Comparison of ENCODE assay signal across 9 mouse cellular contexts in genomic region chr14:54072283-54072912, GRCm38 (mm10).
DNase-seq lines count a peak whose midpoint lies in the region; ATAC-seq lines count a peak whose summit lies in the region.
"Had no signal": no experiment of that assay in that cellular context is flagged by ENCODE, and none has a peak within 500 bp of the region (broad histone marks: within the 10 kb centered on the region; RNA-seq: fewer than 3 reads in every experiment).

No protein-coding gene starts in this region.

- H3K9ac ChIP-seq in intestine, embryonic 14.5 days (ENCODE audit: low read length) = no peak overlapping the region
- H3K9ac ChIP-seq in intestine, embryonic 16.5 days (ENCODE audit: low read depth, low read length) = no peak overlapping the region
- H3K9ac ChIP-seq in stomach, embryonic 15.5 days = no peak overlapping the region
- H3K9ac ChIP-seq: liver, postnatal 0 days had no signal

- intact Hi-C loops in heart, postnatal 10 days (cut with DNase I) = no loop called here
- intact Hi-C loops in left cerebral cortex, postnatal 14 days (cut with DNase I) = no loop called here

- DNase-seq in intestine, embryonic 14.5 days (ENCODE audit: low spot score) = no peak
- DNase-seq in ovary, adult 18-20 months (ENCODE audit: low spot score) = peak; percentile 19
- DNase-seq in ovary, postnatal 10 days (ENCODE audit: low spot score) = no peak
- DNase-seq in heart, postnatal 10 days = peak; percentile 29 to 44
- no peak for DNase-seq in Muller cell, postnatal 12 days (ENCODE audit: inconsistent ontology term)
- no peak for DNase-seq in left cerebral cortex, postnatal 14 days (ENCODE audit: low spot score in 2 of 2)
- DNase-seq: liver, postnatal 0 days had no signal

- no peaks in the 10 kb centered on the region for H3K36me3 ChIP-seq in intestine, embryonic 14.5 days (ENCODE audit: control insufficient read depth, insufficient read depth, low read length)
- H3K36me3 ChIP-seq in intestine, embryonic 16.5 days (ENCODE audit: control insufficient read depth, insufficient read depth, low read length) = no peaks in the 10 kb centered on the region
- H3K36me3 ChIP-seq in stomach, embryonic 15.5 days = no peaks in the 10 kb centered on the region

- ATAC-seq in intestine, embryonic 14.5 days (replicated peaks; ENCODE audit: low FRiP score, low TSS enrichment, low read depth) = no peak
- no peak; the same call in 1 of the 2 replicates for ATAC-seq in intestine, embryonic 16.5 days
- ATAC-seq in stomach, embryonic 15.5 days (ENCODE audit: insufficient read depth, low FRiP score, low read depth) = no peak
- ATAC-seq: liver, postnatal 0 days had no signal

- H3K9me3 ChIP-seq in intestine, embryonic 14.5 days (ENCODE audit: control insufficient read depth, low read length) = no peaks in the 10 kb centered on the region
- no peaks in the 10 kb centered on the region for H3K9me3 ChIP-seq in intestine, embryonic 16.5 days (ENCODE audit: control insufficient read depth, low read length)
- no peaks in the 10 kb centered on the region for H3K9me3 ChIP-seq in stomach, embryonic 15.5 days

- H3K4me2 ChIP-seq in intestine, embryonic 14.5 days (ENCODE audit: low read length) = peak overlapping the region; percentile 24; the same call in 1 of the 2 replicates
- no peak overlapping the region for H3K4me2 ChIP-seq in intestine, embryonic 16.5 days (ENCODE audit: low read depth, low read length)
- peak overlapping the region; percentile 10; the same call in 1 of the 2 replicates for H3K4me2 ChIP-seq in stomach, embryonic 15.5 days

- H3K4me1 ChIP-seq in intestine, embryonic 14.5 days (replicated peaks; ENCODE audit: control insufficient read depth, insufficient read depth, low read length) = peaks cover 9% of the 10 kb centered on the region
- H3K4me1 ChIP-seq in intestine, embryonic 16.5 days (ENCODE audit: control insufficient read depth, insufficient read depth, low read length) = peaks cover 2% of the 10 kb centered on the region; the same call in 1 of the 2 replicates
- H3K4me1 ChIP-seq in stomach, embryonic 15.5 days = no peaks in the 10 kb centered on the region

- peak overlapping the region; percentile 22; the same call in 1 of the 2 replicates for H3K27ac ChIP-seq in intestine, embryonic 14.5 days (ENCODE audit: low read depth)
- no peak overlapping the region for H3K27ac ChIP-seq in intestine, embryonic 16.5 days (ENCODE audit: low read length)
- H3K27ac ChIP-seq in stomach, embryonic 15.5 days = no peak overlapping the region

- 43% methylated on average over 10 of the region's 10 CpGs for WGBS in intestine, embryonic 14.5 days
- whole genome bisulfite sequencing in intestine, embryonic 16.5 days = 44% methylated on average over 10 of the region's 10 CpGs
- WGBS in stomach, embryonic 15.5 days = 41% methylated on average over 10 of the region's 10 CpGs

- H3K27me3 ChIP-seq in intestine, embryonic 14.5 days (replicated peaks; ENCODE audit: control insufficient read depth, insufficient read depth, low read length) = no peaks in the 10 kb centered on the region
- H3K27me3 ChIP-seq in intestine, embryonic 16.5 days (replicated peaks; ENCODE audit: control insufficient read depth, insufficient read depth, low read length) = no peaks in the 10 kb centered on the region
- no peaks in the 10 kb centered on the region for H3K27me3 ChIP-seq in stomach, embryonic 15.5 days (replicated peaks)

- H3K4me3 ChIP-seq in intestine, embryonic 14.5 days (ENCODE audit: low read depth, low read length) = no peak overlapping the region
- no peak overlapping the region for H3K4me3 ChIP-seq in intestine, embryonic 16.5 days (ENCODE audit: low read length)
- no peak overlapping the region for H3K4me3 ChIP-seq in stomach, embryonic 15.5 days (replicated peaks)

Comparison
In these comparisons a context has a peak if more than half of its experiments do, and no peak if none do; other contexts are left out.
1. DNase-seq: peak in ovary, adult 18-20 months (single experiment) and heart, postnatal 10 days (2 of 2); none in intestine, embryonic 14.5 days (single experiment), ovary, postnatal 10 days (single experiment), Muller cell, postnatal 12 days (single experiment) and left cerebral cortex, postnatal 14 days (0 of 2).